8 mouse cellular contexts compared by ENCODE assay signal in genomic region chr4:150119640-150120039, GRCm38 (mm10). TPM values are rescaled to one million over a fixed set of nuclear protein-coding genes. Genes with fewer than 3 reads are reported as not detected.
DNase-seq lines count a peak whose midpoint lies in the region; ATAC-seq lines count a peak whose summit lies in the region.

No protein-coding gene starts in this region.

- no peaks in the 10 kb centered on the region for H3K36me3 ChIP-seq in neural tube, embryonic 11.5 days (ENCODE audit: control insufficient read depth, insufficient read depth, low read length)
- H3K36me3 ChIP-seq in limb, embryonic 12.5 days: no peaks in the 10 kb centered on the region

- H3K4me1 ChIP-seq in neural tube, embryonic 11.5 days (ENCODE audit: control insufficient read depth, insufficient read depth, low read length): no peaks in the 10 kb centered on the region; the same call in 1 of the 2 replicates
- peaks cover 23% of the 10 kb centered on the region for H3K4me1 ChIP-seq in limb, embryonic 12.5 days (replicated peaks)

- H3K4me2 ChIP-seq in neural tube, embryonic 11.5 days (ENCODE audit: low read depth): peak overlapping the region; percentile 29
- H3K4me2 ChIP-seq in limb, embryonic 12.5 days: peak overlapping the region; percentile 46

- H3K4me3 ChIP-seq in neural tube, embryonic 11.5 days (ENCODE audit: low read depth, low read length): no peak overlapping the region
- H3K4me3 ChIP-seq in limb, embryonic 12.5 days (replicated peaks): peak overlapping the region; percentile 20; the same call in 1 of the 2 replicates

- no peak overlapping the region for H3K9ac ChIP-seq in neural tube, embryonic 11.5 days (ENCODE audit: low read length)
- H3K9ac ChIP-seq in limb, embryonic 12.5 days (replicated peaks): peak overlapping the region; percentile 42; the same call in 1 of the 2 replicates

- H3K27me3 ChIP-seq in neural tube, embryonic 11.5 days (ENCODE audit: control insufficient read depth, insufficient read depth, low read length): no peaks in the 10 kb centered on the region
- H3K27me3 ChIP-seq in limb, embryonic 12.5 days: no peaks in the 10 kb centered on the region

- H3K27ac ChIP-seq in neural tube, embryonic 11.5 days (ENCODE audit: low read depth, low read length): no peak overlapping the region
- no peak overlapping the region for H3K27ac ChIP-seq in limb, embryonic 12.5 days

- ATAC-seq in neural tube, embryonic 11.5 days (ENCODE audit: insufficient read depth, low FRiP score, low TSS enrichment): no peak
- ATAC-seq in limb, embryonic 12.5 days (ENCODE audit: insufficient number of reproducible peaks, insufficient read depth, low FRiP score, low TSS enrichment, low read depth): no peak

- peak; percentile 35 for DNase-seq in adrenal gland, adult 2 months
- no peak for DNase-seq in adrenal gland, postnatal 4 days (ENCODE audit: low spot score in 2 of 2)
- no peak for DNase-seq in neural tube, embryonic 11.5 days (ENCODE audit: low spot score)
- DNase-seq in neural tube, embryonic 10.5 days (ENCODE audit: extremely low spot score, low spot score): no peak
- DNase-seq in right cerebral cortex, postnatal 14 days: no peak
- no peak for DNase-seq in left cerebral cortex, adult 11 months (ENCODE audit: low spot score)
- no peak for DNase-seq in spleen, adult 12 weeks (ENCODE audit: low spot score)

- no peaks in the 10 kb centered on the region for H3K9me3 ChIP-seq in neural tube, embryonic 11.5 days (ENCODE audit: control insufficient read depth, low read length)
- no peaks in the 10 kb centered on the region for H3K9me3 ChIP-seq in limb, embryonic 12.5 days

- WGBS in neural tube, embryonic 11.5 days: 44% methylated on average over 14 of the region's 14 CpGs
- 50% methylated on average over 14 of the region's 14 CpGs for WGBS in limb, embryonic 12.5 days

RNA-seq across cellular contexts. Expression of gene Slc2a5, which starts 0.6 kb away (rescaled TPM):
- 1 to 10 TPM in 1 of 2 experiments, under 1 TPM in 1; 0.90 to 9.9 TPM for total RNA-seq in adrenal gland, adult 2 months (2021)
- polyA plus RNA-seq in adrenal gland, adult 2 months (2012; rRNA removed): 8.9 and 10.5 TPM in 2 replicates
- 1 to 10 TPM in 1 of 2 experiments, under 1 TPM in 1; 0.73 to 3.5 TPM for total RNA-seq in adrenal gland, postnatal 4 days (2021)
- 2.9 and 3.3 TPM in 2 replicates for polyA plus RNA-seq in neural tube, embryonic 11.5 days (2014; fragmentation: Nextera tagmentation; extraction: Ambion mirVana)
- 1.6 and 1.9 TPM in 2 replicates for polyA plus RNA-seq in limb, embryonic 12.5 days (2016; fragmentation: Nextera tagmentation; extraction: Ambion mirVana)

RNA-seq across cellular contexts. Expression of gene Slc2a7, which starts 29.1 kb away (rescaled TPM):
- not detected for total RNA-seq in adrenal gland, adult 2 months (2021)
- polyA plus RNA-seq in adrenal gland, adult 2 months (2012; rRNA removed): not detected in 2 replicates
- total RNA-seq in adrenal gland, postnatal 4 days (2021): not detected
- not detected in 2 replicates for polyA plus RNA-seq in neural tube, embryonic 11.5 days (2014; fragmentation: Nextera tagmentation; extraction: Ambion mirVana)
- not detected in 2 replicates for polyA plus RNA-seq in limb, embryonic 12.5 days (2016; fragmentation: Nextera tagmentation; extraction: Ambion mirVana)

RNA-seq across cellular contexts. Expression of gene Gpr157, which starts 32.5 kb away (rescaled TPM):
- 1 to 10 TPM; 1.0 to 2.0 TPM for total RNA-seq in adrenal gland, adult 2 months (2021)
- 1.9 and 2.2 TPM in 2 replicates for polyA plus RNA-seq in adrenal gland, adult 2 months (2012; rRNA removed)
- total RNA-seq in adrenal gland, postnatal 4 days (2021): 1 to 10 TPM; 3.1 to 3.8 TPM
- 0.24 and 0.28 TPM in 2 replicates for polyA plus RNA-seq in neural tube, embryonic 11.5 days (2014; fragmentation: Nextera tagmentation; extraction: Ambion mirVana)
- 0.79 and 1.0 TPM in 2 replicates for polyA plus RNA-seq in limb, embryonic 12.5 days (2016; fragmentation: Nextera tagmentation; extraction: Ambion mirVana)
